Mouse (Mus musculus): Measurements from ENCODE around the gene Mob3a. TPM values are rescaled to one million over a fixed set of nuclear protein-coding genes. Genes with fewer than 3 reads are reported as not detected.

The Mob3a gene
- total and polyA plus RNA-seq, 2 experiments from 2014 or later, result 10.8 to 15.0 TPM

GRCm38 (mm10) chr10:80674851-80675404, 26.8 kb downstream of the Mob3a start:
- peak overlapping the region; percentile 98 for H3K9ac ChIP-seq (replicated peaks; ENCODE audit: low read depth, low read length)
- ATAC-seq (ENCODE audit: insufficient read depth, low read depth), result no peak
- H3K9me3 ChIP-seq (replicated peaks; ENCODE audit: control insufficient read depth, low read length), result no peaks in the 10 kb centered on the region
- H3K27me3 ChIP-seq (ENCODE audit: control insufficient read depth, insufficient read depth, low read length), result no peaks in the 10 kb centered on the region
- peak overlapping the region; percentile 92 for H3K27ac ChIP-seq (ENCODE audit: low read depth)
- DNase-seq (ENCODE audit: low spot score), result no peak
- H3K4me3 ChIP-seq (ENCODE audit: low read depth, low read length), result peak overlapping the region; percentile 94
- no peak for TF ChIP-seq EP300 (IDR thresholded peaks at IDR 0.05; ENCODE audit: low read depth)
- TF ChIP-seq CTCF (IDR thresholded peaks at IDR 0.05; ENCODE audit: low read depth), result no peak
- peaks cover 19% of the 10 kb centered on the region for H3K36me3 ChIP-seq (replicated peaks; ENCODE audit: control insufficient read depth, insufficient read depth, low read length)
- WGBS, result 7% methylated on average over 6 of the region's 6 CpGs
- peak overlapping the region; percentile 69 for H3K4me2 ChIP-seq (ENCODE audit: low read depth, low read length)
- H3K4me1 ChIP-seq (ENCODE audit: control insufficient read depth, insufficient read depth), result peaks cover 72% of the 10 kb centered on the region

GRCm38 (mm10) chr10:80674161-80674711, 27.5 kb downstream of the Mob3a start:
- H3K27me3 ChIP-seq (ENCODE audit: control insufficient read depth, insufficient read depth, low read length), result no peaks in the 10 kb centered on the region
- peaks cover 73% of the 10 kb centered on the region for H3K4me1 ChIP-seq (ENCODE audit: control insufficient read depth, insufficient read depth)
- DNase-seq (ENCODE audit: low spot score) (no peak), ATAC-seq (ENCODE audit: insufficient read depth, low read depth) (no peak)
- H3K36me3 ChIP-seq (replicated peaks; ENCODE audit: control insufficient read depth, insufficient read depth, low read length), result peaks cover 26% of the 10 kb centered on the region
- H3K4me3 ChIP-seq (ENCODE audit: low read depth, low read length), result peak overlapping the region; percentile 94
- peak overlapping the region; percentile 98 for H3K9ac ChIP-seq (replicated peaks; ENCODE audit: low read depth, low read length)
- 19% methylated on average over 5 of the region's 5 CpGs for WGBS
- peak overlapping the region; percentile 69 for H3K4me2 ChIP-seq (ENCODE audit: low read depth, low read length)
- H3K9me3 ChIP-seq (replicated peaks; ENCODE audit: control insufficient read depth, low read length), result no peaks in the 10 kb centered on the region
- peak overlapping the region; percentile 92 for H3K27ac ChIP-seq (ENCODE audit: low read depth)
- TF ChIP-seq CTCF (IDR thresholded peaks at IDR 0.05; ENCODE audit: low read depth), result no peak
- no peak for TF ChIP-seq EP300 (IDR thresholded peaks at IDR 0.05; ENCODE audit: low read depth)

- Histone ChIP-seq H3K9ac (replicated peaks; ENCODE audit: low read depth, low read length) (peak overlapping the region; percentile 98), H3K4me1 (ENCODE audit: control insufficient read depth, insufficient read depth) (peaks cover 67% of the 10 kb centered on the region), H3K4me2 (ENCODE audit: low read depth, low read length) (peak overlapping the region; percentile 69), H3K4me3 (ENCODE audit: low read depth, low read length) (peak overlapping the region; percentile 94), H3K36me3 (replicated peaks; ENCODE audit: control insufficient read depth, insufficient read depth, low read length) (peaks cover 32% of the 10 kb centered on the region), H3K27me3 (ENCODE audit: control insufficient read depth, insufficient read depth, low read length) (no peaks in the 10 kb centered on the region), H3K27ac (ENCODE audit: low read depth) (peak overlapping the region; percentile 92), H3K9me3 (replicated peaks; ENCODE audit: control insufficient read depth, low read length) (no peaks in the 10 kb centered on the region)
- TF ChIP-seq EP300 (IDR thresholded peaks at IDR 0.05; ENCODE audit: low read depth) (no peak), CTCF (IDR thresholded peaks at IDR 0.05; ENCODE audit: low read depth) (no peak)
- 84% methylated on average over 3 of the region's 3 CpGs for WGBS
- DNase-seq (ENCODE audit: low spot score) (no peak), ATAC-seq (ENCODE audit: insufficient read depth, low read depth) (no peak)
Observed at GRCm38 (mm10) chr10:80673690-80674089, 28.1 kb downstream of the Mob3a start.

- Histone ChIP-seq H3K4me1 (ENCODE audit: control insufficient read depth, insufficient read depth) (peaks cover 53% of the 10 kb centered on the region), H3K9me3 (replicated peaks; ENCODE audit: control insufficient read depth, low read length) (no peaks in the 10 kb centered on the region), H3K4me2 (ENCODE audit: low read depth, low read length) (no peak overlapping the region), H3K4me3 (ENCODE audit: low read depth, low read length) (no peak overlapping the region), H3K27me3 (ENCODE audit: control insufficient read depth, insufficient read depth, low read length) (no peaks in the 10 kb centered on the region), H3K27ac (ENCODE audit: low read depth) (no peak overlapping the region), H3K9ac (replicated peaks; ENCODE audit: low read depth, low read length) (peak overlapping the region; percentile 12; the same call in 1 of the 2 replicates), H3K36me3 (replicated peaks; ENCODE audit: control insufficient read depth, insufficient read depth, low read length) (peaks cover 48% of the 10 kb centered on the region)
- WGBS, result 79% methylated on average over 11 of the region's 11 CpGs
- no peak for DNase-seq (ENCODE audit: low spot score)
- no peak for ATAC-seq (ENCODE audit: insufficient read depth, low read depth)
- TF ChIP-seq CTCF (IDR thresholded peaks at IDR 0.05; ENCODE audit: low read depth) (no peak), EP300 (IDR thresholded peaks at IDR 0.05; ENCODE audit: low read depth) (no peak)
Observed at GRCm38 (mm10) chr10:80671936-80672690, 29.7 kb downstream of the Mob3a start.

- WGBS, result 73% methylated on average over 4 of the region's 4 CpGs
Observed at GRCm38 (mm10) chr10:80671251-80671650, 30.5 kb downstream of the Mob3a start.

More at GRCm38 (mm10) chr10:80671251-80671650, 30.5 kb downstream of the Mob3a start:
- no peak for DNase-seq (ENCODE audit: low spot score)
- Histone ChIP-seq H3K36me3 (replicated peaks; ENCODE audit: control insufficient read depth, insufficient read depth, low read length) (peaks cover 56% of the 10 kb centered on the region), H3K4me1 (ENCODE audit: control insufficient read depth, insufficient read depth) (peaks cover 50% of the 10 kb centered on the region), H3K27me3 (ENCODE audit: control insufficient read depth, insufficient read depth, low read length) (no peaks in the 10 kb centered on the region), H3K27ac (ENCODE audit: low read depth) (no peak overlapping the region), H3K4me2 (ENCODE audit: low read depth, low read length) (no peak overlapping the region), H3K9ac (replicated peaks; ENCODE audit: low read depth, low read length) (peak overlapping the region; percentile 26), H3K4me3 (ENCODE audit: low read depth, low read length) (no peak overlapping the region), H3K9me3 (replicated peaks; ENCODE audit: control insufficient read depth, low read length) (no peaks in the 10 kb centered on the region)
- ATAC-seq (ENCODE audit: insufficient read depth, low read depth), result no peak
- TF ChIP-seq EP300 (IDR thresholded peaks at IDR 0.05; ENCODE audit: low read depth) (no peak), CTCF (IDR thresholded peaks at IDR 0.05; ENCODE audit: low read depth) (no peak)

Data from heart, postnatal 0 days (tissue).